8 mouse cellular contexts compared by ENCODE assay signal in genomic region chr11:58927790-58928651, GRCm38 (mm10). TPM values are rescaled to one million over a fixed set of nuclear protein-coding genes. Genes with fewer than 3 reads are reported as not detected.
DNase-seq lines count a peak whose midpoint lies in the region; ATAC-seq and TF ChIP-seq lines count a peak whose summit lies in the region.

No protein-coding gene starts in this region.

- no peaks in the 10 kb centered on the region for H3K27me3 ChIP-seq in forebrain, postnatal 0 days (ENCODE audit: insufficient read depth, low read length)
- H3K27me3 ChIP-seq in hindbrain, postnatal 0 days (ENCODE audit: insufficient read depth, low read length), result no peaks in the 10 kb centered on the region
- H3K27me3 ChIP-seq in midbrain, embryonic 15.5 days (replicated peaks), result no peaks in the 10 kb centered on the region

- 0 out of 2 replicates have a peak overlapping the region, but pooled peaks have one; percentile 5 for H3K27ac ChIP-seq in forebrain, postnatal 0 days (ENCODE audit: low read depth, low read length)
- H3K27ac ChIP-seq in hindbrain, postnatal 0 days, result 0 out of 2 replicates have a peak overlapping the region, but pooled peaks have one; percentile 54
- peak overlapping the region; percentile 49 for H3K27ac ChIP-seq in midbrain, embryonic 15.5 days

- H3K4me1 ChIP-seq in forebrain, postnatal 0 days (ENCODE audit: insufficient read depth), result peaks cover 3% of the 10 kb centered on the region; the same call in 1 of the 2 replicates
- no peaks in the 10 kb centered on the region for H3K4me1 ChIP-seq in hindbrain, postnatal 0 days (ENCODE audit: insufficient read depth, low read length)
- peaks cover 4% of the 10 kb centered on the region; the same call in 1 of the 2 replicates for H3K4me1 ChIP-seq in midbrain, embryonic 15.5 days

- peaks cover 23% of the 10 kb centered on the region for H3K36me3 ChIP-seq in forebrain, postnatal 0 days (ENCODE audit: insufficient read depth)
- peaks cover 20% of the 10 kb centered on the region; the same call in 1 of the 2 replicates for H3K36me3 ChIP-seq in hindbrain, postnatal 0 days (ENCODE audit: insufficient read depth, low read length)
- peaks cover 22% of the 10 kb centered on the region for H3K36me3 ChIP-seq in midbrain, embryonic 15.5 days (replicated peaks)

- 32% methylated on average over 20 of the region's 20 CpGs for WGBS in forebrain, postnatal 0 days
- 34% methylated on average over 20 of the region's 20 CpGs for WGBS in hindbrain, postnatal 0 days
- 33% methylated on average over 20 of the region's 20 CpGs for WGBS in midbrain, embryonic 15.5 days

- H3K9ac ChIP-seq in forebrain, postnatal 0 days, result no peak overlapping the region
- 0 out of 2 replicates have a peak overlapping the region, but pooled peaks have one; percentile 0 for H3K9ac ChIP-seq in hindbrain, postnatal 0 days (replicated peaks; ENCODE audit: low read length)
- no peak overlapping the region for H3K9ac ChIP-seq in midbrain, embryonic 15.5 days

- peak overlapping the region; percentile 35 for H3K4me2 ChIP-seq in forebrain, postnatal 0 days (ENCODE audit: low read depth)
- peak overlapping the region; percentile 41 for H3K4me2 ChIP-seq in hindbrain, postnatal 0 days (ENCODE audit: low read depth, low read length)
- H3K4me2 ChIP-seq in midbrain, embryonic 15.5 days, result peak overlapping the region; percentile 30

- peak; percentile 82 for ATAC-seq in forebrain, postnatal 0 days
- peak; percentile 69 for ATAC-seq in hindbrain, postnatal 0 days
- ATAC-seq in midbrain, embryonic 15.5 days (replicated peaks), result peak; percentile 74

- peak overlapping the region; percentile 7; the same call in 1 of the 2 replicates for H3K4me3 ChIP-seq in forebrain, postnatal 0 days (ENCODE audit: low read depth, low read length)
- H3K4me3 ChIP-seq in hindbrain, postnatal 0 days (ENCODE audit: low read length), result no peak overlapping the region
- H3K4me3 ChIP-seq in midbrain, embryonic 15.5 days, result 0 out of 2 replicates have a peak overlapping the region, but pooled peaks have one; percentile 3

- H3K9me3 ChIP-seq in forebrain, postnatal 0 days (ENCODE audit: low read length), result no peaks in the 10 kb centered on the region
- H3K9me3 ChIP-seq in hindbrain, postnatal 0 days (ENCODE audit: low read length), result no peaks in the 10 kb centered on the region
- no peaks in the 10 kb centered on the region for H3K9me3 ChIP-seq in midbrain, embryonic 15.5 days

- peak; percentile 84 for TF ChIP-seq CTCF in forebrain, postnatal 0 days (IDR thresholded peaks at IDR 0.05; ENCODE audit: low read depth)
- peak; percentile 87 for TF ChIP-seq CTCF in hindbrain, postnatal 0 days (IDR thresholded peaks at IDR 0.05; ENCODE audit: low read depth)

- DNase-seq in right cerebral cortex, postnatal 14 days, result peak; percentile 48
- DNase-seq in right cerebral cortex, postnatal 25 days, result no peak
- peak; percentile 66 to 71 for DNase-seq in cerebellum, adult 18-20 months
- DNase-seq in forebrain, postnatal 0 days, result peak; percentile 79
- DNase-seq in hindbrain, postnatal 0 days (ENCODE audit: low spot score), result peak; percentile 80
- DNase-seq in liver, result peak; percentile 86
- peak; percentile 21 for DNase-seq in telencephalon, adult 2 months (ENCODE audit: low read depth, low spot score)

RNA-seq across cellular contexts. Expression of gene Btnl10, which starts 10.3 kb away (rescaled TPM):
- 0.10 TPM in 1 of 2 replicates, not detected in the other for total RNA-seq in forebrain, postnatal 0 days (2014; rRNA removed)
- polyA plus RNA-seq in forebrain, postnatal 0 days (2015; fragmentation: Nextera tagmentation; extraction: Ambion mirVana), result not detected in 2 replicates
- not detected in 2 replicates for total RNA-seq in hindbrain, postnatal 0 days (2014; rRNA removed)
- polyA plus RNA-seq in hindbrain, postnatal 0 days (2015; fragmentation: Nextera tagmentation; extraction: Ambion mirVana), result 0.04 TPM in 1 of 2 replicates, not detected in the other
- not detected in 2 replicates for polyA plus RNA-seq in midbrain, embryonic 15.5 days (2015; fragmentation: Nextera tagmentation; extraction: Ambion mirVana)

RNA-seq across cellular contexts. Expression of gene Rnf187, which starts 10.7 kb away (rescaled TPM):
- 668 and 716 TPM in 2 replicates for total RNA-seq in forebrain, postnatal 0 days (2014; rRNA removed)
- 583 and 608 TPM in 2 replicates for polyA plus RNA-seq in forebrain, postnatal 0 days (2015; fragmentation: Nextera tagmentation; extraction: Ambion mirVana)
- 975 and 1,069 TPM in 2 replicates for total RNA-seq in hindbrain, postnatal 0 days (2014; rRNA removed)
- 649 and 670 TPM in 2 replicates for polyA plus RNA-seq in hindbrain, postnatal 0 days (2015; fragmentation: Nextera tagmentation; extraction: Ambion mirVana)
- polyA plus RNA-seq in midbrain, embryonic 15.5 days (2015; fragmentation: Nextera tagmentation; extraction: Ambion mirVana), result 626 and 662 TPM in 2 replicates

RNA-seq across cellular contexts. Expression of gene Hist3h2ba, which starts 20.7 kb away (rescaled TPM):
- 446 and 960 TPM in 2 replicates for total RNA-seq in forebrain, postnatal 0 days (2014; rRNA removed)
- polyA plus RNA-seq in forebrain, postnatal 0 days (2015; fragmentation: Nextera tagmentation; extraction: Ambion mirVana), result 111 and 146 TPM in 2 replicates
- 625 and 1,276 TPM in 2 replicates for total RNA-seq in hindbrain, postnatal 0 days (2014; rRNA removed)
- polyA plus RNA-seq in hindbrain, postnatal 0 days (2015; fragmentation: Nextera tagmentation; extraction: Ambion mirVana), result 103 and 109 TPM in 2 replicates
- 311 and 338 TPM in 2 replicates for polyA plus RNA-seq in midbrain, embryonic 15.5 days (2015; fragmentation: Nextera tagmentation; extraction: Ambion mirVana)

RNA-seq across cellular contexts. Expression of gene Zfp39, which starts 24.0 kb away (rescaled TPM):
- total RNA-seq in forebrain, postnatal 0 days (2014; rRNA removed), result 13.0 and 13.2 TPM in 2 replicates
- polyA plus RNA-seq in forebrain, postnatal 0 days (2015; fragmentation: Nextera tagmentation; extraction: Ambion mirVana), result 4.4 and 7.0 TPM in 2 replicates
- 7.1 and 7.2 TPM in 2 replicates for total RNA-seq in hindbrain, postnatal 0 days (2014; rRNA removed)
- 4.2 and 4.7 TPM in 2 replicates for polyA plus RNA-seq in hindbrain, postnatal 0 days (2015; fragmentation: Nextera tagmentation; extraction: Ambion mirVana)
- 7.1 TPM in 2 replicates for polyA plus RNA-seq in midbrain, embryonic 15.5 days (2015; fragmentation: Nextera tagmentation; extraction: Ambion mirVana)

RNA-seq across cellular contexts. Expression of gene Hist3h2a, which starts 26.5 kb away (rescaled TPM):
- total RNA-seq in forebrain, postnatal 0 days (2014; rRNA removed), result 181 and 199 TPM in 2 replicates
- 58.0 and 58.7 TPM in 2 replicates for polyA plus RNA-seq in forebrain, postnatal 0 days (2015; fragmentation: Nextera tagmentation; extraction: Ambion mirVana)
- total RNA-seq in hindbrain, postnatal 0 days (2014; rRNA removed), result 218 and 236 TPM in 2 replicates
- polyA plus RNA-seq in hindbrain, postnatal 0 days (2015; fragmentation: Nextera tagmentation; extraction: Ambion mirVana), result 49.6 and 53.3 TPM in 2 replicates
- polyA plus RNA-seq in midbrain, embryonic 15.5 days (2015; fragmentation: Nextera tagmentation; extraction: Ambion mirVana), result 119 and 121 TPM in 2 replicates
